Mouse (Mus musculus): ENCODE data around the gene Olfr45. TPM values are rescaled to one million over a fixed set of nuclear protein-coding genes. Genes with fewer than 3 reads are reported as not detected.
"Not testable (repeated sequence)": the region's sequence is repeated elsewhere in the genome, so short reads cannot be mapped to it uniquely, and the experiment has no call there.

Gene Olfr45
- polyA plus RNA-seq (2014; fragmentation: Nextera tagmentation; extraction: Ambion mirVana), result not detected in 2 replicates

- Histone ChIP-seq H3K9me3 (replicated peaks; ENCODE audit: control insufficient read depth, low read length) (no peaks in the 10 kb centered on the region), H3K27me3 (ENCODE audit: control insufficient read depth, insufficient read depth, low read length) (no peaks in the 10 kb centered on the region), H3K4me1 (ENCODE audit: control insufficient read depth, insufficient read depth, low read length) (no peaks in the 10 kb centered on the region), H3K27ac (replicated peaks; ENCODE audit: low read depth, low read length) (no peak within 1 kb of the TSS), H3K36me3 (replicated peaks; ENCODE audit: control insufficient read depth, insufficient read depth, low read depth, low read length) (no peaks in the 10 kb centered on the region), H3K4me2 (ENCODE audit: low read depth, low read length) (no peak within 1 kb of the TSS), H3K9ac (replicated peaks; ENCODE audit: low read length) (no peak within 1 kb of the TSS), H3K4me3 (ENCODE audit: low read depth, low read length) (no peak within 1 kb of the TSS)
- DNase-seq (ENCODE audit: low spot score) (no peak), ATAC-seq (replicated peaks; ENCODE audit: insufficient number of reproducible peaks, low FRiP score, low TSS enrichment, low read depth) (no peak)
- WGBS, result 76% methylated on average over 1 of the region's 1 CpGs
Observed at GRCm38 (mm10) chr7:140681651-140682050, at the start of gene Olfr45. Gene Olfr45, plus strand, starts transcription at chr7:140681951.

- Histone ChIP-seq H3K27ac (replicated peaks; ENCODE audit: low read depth, low read length) (no peak within 1 kb of the TSS), H3K4me1 (ENCODE audit: control insufficient read depth, insufficient read depth, low read length) (no peaks in the 10 kb centered on the region), H3K4me3 (ENCODE audit: low read depth, low read length) (no peak within 1 kb of the TSS), H3K9ac (replicated peaks; ENCODE audit: low read length) (no peak within 1 kb of the TSS), H3K36me3 (replicated peaks; ENCODE audit: control insufficient read depth, insufficient read depth, low read depth, low read length) (no peaks in the 10 kb centered on the region), H3K27me3 (ENCODE audit: control insufficient read depth, insufficient read depth, low read length) (no peaks in the 10 kb centered on the region), H3K9me3 (replicated peaks; ENCODE audit: control insufficient read depth, low read length) (no peaks in the 10 kb centered on the region), H3K4me2 (ENCODE audit: low read depth, low read length) (no peak within 1 kb of the TSS)
- WGBS, result 90% methylated on average over 1 of the region's 1 CpGs
- ATAC-seq (replicated peaks; ENCODE audit: insufficient number of reproducible peaks, low FRiP score, low TSS enrichment, low read depth) (no peak), DNase-seq (ENCODE audit: low spot score) (no peak)
Observed at GRCm38 (mm10) chr7:140646152-140646551, 35.6 kb upstream of the Olfr45 start, which contains the start of gene Olfr53. Gene Olfr53, plus strand, starts transcription at chr7:140646452.

- ATAC-seq (replicated peaks; ENCODE audit: insufficient number of reproducible peaks, low FRiP score, low TSS enrichment, low read depth), result no peak
- 80% methylated on average over 4 of the region's 4 CpGs for WGBS
Observed at GRCm38 (mm10) chr7:140659630-140660029, 22.1 kb upstream of the Olfr45 start, which contains the start of gene Olfr539. Gene Olfr539, plus strand, starts transcription at chr7:140659930.

DNA sequence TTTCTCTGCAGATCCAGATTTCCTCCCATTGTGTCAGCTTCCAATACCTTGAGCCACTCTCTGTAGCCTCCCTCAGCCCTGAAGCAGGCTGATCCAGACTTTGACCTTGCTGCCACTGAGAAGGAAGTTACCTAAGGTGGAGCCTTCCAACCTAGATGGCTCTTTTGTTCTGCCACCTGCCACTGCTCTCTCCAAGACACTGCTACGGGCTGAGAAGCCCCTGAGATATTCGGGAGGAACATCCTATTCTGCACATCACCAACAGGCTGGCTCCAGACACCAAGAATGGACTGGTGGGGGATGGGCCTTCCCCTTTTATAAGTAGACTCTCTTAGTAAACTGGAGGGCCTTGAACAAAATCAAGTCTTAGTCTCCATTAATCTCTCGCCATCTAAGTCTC is 11.1 kb upstream of the Olfr45 start:
- H3K36me3 ChIP-seq (replicated peaks; ENCODE audit: control insufficient read depth, insufficient read depth, low read depth, low read length); ATAC-seq (replicated peaks; ENCODE audit: insufficient number of reproducible peaks, low FRiP score, low TSS enrichment, low read depth); H3K4me2 ChIP-seq (ENCODE audit: low read depth, low read length); H3K4me3 ChIP-seq (ENCODE audit: low read depth, low read length); H3K4me1 ChIP-seq (ENCODE audit: control insufficient read depth, insufficient read depth, low read length); H3K27ac ChIP-seq (replicated peaks; ENCODE audit: low read depth, low read length); H3K27me3 ChIP-seq (ENCODE audit: control insufficient read depth, insufficient read depth, low read length); DNase-seq (ENCODE audit: low spot score); H3K9me3 ChIP-seq (replicated peaks; ENCODE audit: control insufficient read depth, low read length); H3K9ac ChIP-seq (replicated peaks; ENCODE audit: low read length): not testable (repeated sequence)
- WGBS, result 86% methylated on average over 3 of the region's 3 CpGs

More at GRCm38 (mm10) chr7:140659630-140660029, 22.1 kb upstream of the Olfr45 start, which contains the start of gene Olfr539:
- no peak within 1 kb of the TSS for H3K27ac ChIP-seq (replicated peaks; ENCODE audit: low read depth, low read length)
- no peak within 1 kb of the TSS for H3K9ac ChIP-seq (replicated peaks; ENCODE audit: low read length)
- no peaks in the 10 kb centered on the region for H3K4me1 ChIP-seq (ENCODE audit: control insufficient read depth, insufficient read depth, low read length)
- DNase-seq (ENCODE audit: low spot score), result no peak
- H3K4me3 ChIP-seq (ENCODE audit: low read depth, low read length), result no peak within 1 kb of the TSS
- H3K36me3 ChIP-seq (replicated peaks; ENCODE audit: control insufficient read depth, insufficient read depth, low read depth, low read length), result no peaks in the 10 kb centered on the region
- H3K9me3 ChIP-seq (replicated peaks; ENCODE audit: control insufficient read depth, low read length), result no peaks in the 10 kb centered on the region
- H3K27me3 ChIP-seq (ENCODE audit: control insufficient read depth, insufficient read depth, low read length), result no peaks in the 10 kb centered on the region
- H3K4me2 ChIP-seq (ENCODE audit: low read depth, low read length), result no peak within 1 kb of the TSS

DNA sequence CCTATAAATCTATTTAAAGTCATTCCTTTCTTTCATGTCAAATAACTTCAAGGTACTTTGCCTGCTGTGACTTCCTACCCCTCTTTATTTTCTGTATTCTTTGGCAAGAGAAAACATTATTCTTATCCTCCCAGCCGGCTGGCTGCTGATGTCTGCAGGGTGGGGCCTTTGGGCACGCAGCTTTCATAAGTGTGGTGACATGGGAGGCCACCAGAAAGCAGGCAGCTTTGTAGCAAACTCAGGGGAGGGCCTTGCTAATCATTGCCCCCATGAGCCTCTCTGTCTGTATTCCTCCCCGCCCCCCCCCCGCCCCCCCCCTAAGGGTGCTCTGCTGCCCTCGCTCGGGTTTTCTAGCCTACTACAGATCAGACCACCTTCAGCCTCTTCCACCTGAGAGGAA is 5.9 kb upstream of the Olfr45 start:
- Histone ChIP-seq H3K4me3 (ENCODE audit: low read depth, low read length) (no peak overlapping the region), H3K4me1 (ENCODE audit: control insufficient read depth, insufficient read depth, low read length) (no peaks in the 10 kb centered on the region), H3K27me3 (ENCODE audit: control insufficient read depth, insufficient read depth, low read length) (no peaks in the 10 kb centered on the region), H3K4me2 (ENCODE audit: low read depth, low read length) (0 out of 2 replicates have a peak overlapping the region, but pooled peaks have one; percentile 10), H3K27ac (replicated peaks; ENCODE audit: low read depth, low read length) (no peak overlapping the region), H3K36me3 (replicated peaks; ENCODE audit: control insufficient read depth, insufficient read depth, low read depth, low read length) (no peaks in the 10 kb centered on the region), H3K9me3 (replicated peaks; ENCODE audit: control insufficient read depth, low read length) (no peaks in the 10 kb centered on the region), H3K9ac (replicated peaks; ENCODE audit: low read length) (no peak overlapping the region)
- under 1% methylated on average over 6 of the region's 6 CpGs for WGBS
- ATAC-seq (replicated peaks; ENCODE audit: insufficient number of reproducible peaks, low FRiP score, low TSS enrichment, low read depth) (no peak), DNase-seq (ENCODE audit: low spot score) (no peak)

DNA sequence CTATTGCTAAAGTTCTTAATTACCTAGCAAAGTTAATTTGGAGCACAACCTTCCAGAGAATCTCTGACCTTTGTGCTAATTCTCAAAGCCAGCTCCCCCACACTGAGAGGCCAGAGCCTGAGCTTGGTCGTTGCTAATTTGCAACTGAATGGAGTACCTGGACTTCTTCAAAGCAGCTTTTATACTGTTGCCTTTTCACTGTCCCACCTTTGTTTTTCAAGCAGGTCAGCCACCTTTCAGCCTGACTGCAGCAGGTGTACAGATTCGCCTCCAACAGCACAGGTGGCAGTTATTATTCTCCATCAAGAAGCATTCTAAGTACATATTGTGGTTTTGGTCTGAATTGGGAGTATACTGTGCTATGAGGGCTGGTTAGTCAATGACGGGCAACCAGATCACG is 2.2 kb upstream of the Olfr45 start:
- not testable (repeated sequence) for H3K4me1 ChIP-seq (ENCODE audit: control insufficient read depth, insufficient read depth, low read length); H3K9ac ChIP-seq (replicated peaks; ENCODE audit: low read length); H3K27me3 ChIP-seq (ENCODE audit: control insufficient read depth, insufficient read depth, low read length); H3K9me3 ChIP-seq (replicated peaks; ENCODE audit: control insufficient read depth, low read length); H3K4me2 ChIP-seq (ENCODE audit: low read depth, low read length); H3K4me3 ChIP-seq (ENCODE audit: low read depth, low read length); H3K27ac ChIP-seq (replicated peaks; ENCODE audit: low read depth, low read length); DNase-seq (ENCODE audit: low spot score); H3K36me3 ChIP-seq (replicated peaks; ENCODE audit: control insufficient read depth, insufficient read depth, low read depth, low read length); ATAC-seq (replicated peaks; ENCODE audit: insufficient number of reproducible peaks, low FRiP score, low TSS enrichment, low read depth)
- 75% methylated on average over 4 of the region's 4 CpGs for WGBS

DNA sequence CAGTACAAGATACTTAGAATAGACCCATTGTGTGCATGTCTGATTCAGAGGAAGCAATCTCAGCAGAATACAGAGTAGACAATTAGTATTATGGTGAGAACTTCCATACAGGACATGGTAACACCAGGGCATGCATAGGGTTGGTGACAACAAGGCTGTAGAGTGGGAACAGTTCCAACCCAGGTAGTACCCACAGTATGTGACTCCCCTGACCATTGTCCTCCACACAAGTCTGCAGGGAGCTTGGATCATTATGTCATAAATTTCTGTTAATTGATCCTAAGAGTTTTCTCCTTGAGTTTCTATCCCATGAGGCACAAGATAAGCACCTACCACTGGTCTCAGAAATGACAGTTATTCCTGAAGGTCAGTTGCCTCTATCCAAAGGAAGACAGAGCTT is 15.2 kb downstream of the Olfr45 start, which contains the start of gene Olfr541:
Gene Olfr541, plus strand, starts transcription at position 301 of the 400 bp plus-strand sequence.
- Histone ChIP-seq H3K36me3 (replicated peaks; ENCODE audit: control insufficient read depth, insufficient read depth, low read depth, low read length) (no peaks in the 10 kb centered on the region), H3K27me3 (ENCODE audit: control insufficient read depth, insufficient read depth, low read length) (no peaks in the 10 kb centered on the region), H3K9me3 (replicated peaks; ENCODE audit: control insufficient read depth, low read length) (no peaks in the 10 kb centered on the region), H3K4me2 (ENCODE audit: low read depth, low read length) (no peak within 1 kb of the TSS), H3K9ac (replicated peaks; ENCODE audit: low read length) (no peak within 1 kb of the TSS), H3K4me1 (ENCODE audit: control insufficient read depth, insufficient read depth, low read length) (no peaks in the 10 kb centered on the region), H3K4me3 (ENCODE audit: low read depth, low read length) (no peak within 1 kb of the TSS), H3K27ac (replicated peaks; ENCODE audit: low read depth, low read length) (no peak within 1 kb of the TSS)
- ATAC-seq (replicated peaks; ENCODE audit: insufficient number of reproducible peaks, low FRiP score, low TSS enrichment, low read depth) (no peak), DNase-seq (ENCODE audit: low spot score) (no peak)

- H3K27me3 ChIP-seq (ENCODE audit: control insufficient read depth, insufficient read depth, low read length), result no peaks in the 10 kb centered on the region
- H3K9me3 ChIP-seq (replicated peaks; ENCODE audit: control insufficient read depth, low read length), result no peaks in the 10 kb centered on the region
- no peaks in the 10 kb centered on the region for H3K4me1 ChIP-seq (ENCODE audit: control insufficient read depth, insufficient read depth, low read length)
- no peak for DNase-seq (ENCODE audit: low spot score)
- no peak overlapping the region for H3K4me2 ChIP-seq (ENCODE audit: low read depth, low read length)
- ATAC-seq (replicated peaks; ENCODE audit: insufficient number of reproducible peaks, low FRiP score, low TSS enrichment, low read depth), result no peak
- no peak overlapping the region for H3K27ac ChIP-seq (replicated peaks; ENCODE audit: low read depth, low read length)
- no peak overlapping the region for H3K9ac ChIP-seq (replicated peaks; ENCODE audit: low read length)
- WGBS, result 41% methylated on average over 2 of the region's 2 CpGs
- no peaks in the 10 kb centered on the region for H3K36me3 ChIP-seq (replicated peaks; ENCODE audit: control insufficient read depth, insufficient read depth, low read depth, low read length)
- H3K4me3 ChIP-seq (ENCODE audit: low read depth, low read length), result no peak overlapping the region
Observed at GRCm38 (mm10) chr7:140706348-140706747, 24.6 kb downstream of the Olfr45 start.
